Mouse (Mus musculus) heart, adult 9 months (tissue): Measurements from ENCODE around the gene Angptl7.

Source experiments
- DNase-seq, 2 experiments: peaks; one replicate each; pipeline ENCODE4 v3.0.0; 2022; ENCODE audit warnings: low spot score in 2 of 2

The Angptl7 gene

DNA sequence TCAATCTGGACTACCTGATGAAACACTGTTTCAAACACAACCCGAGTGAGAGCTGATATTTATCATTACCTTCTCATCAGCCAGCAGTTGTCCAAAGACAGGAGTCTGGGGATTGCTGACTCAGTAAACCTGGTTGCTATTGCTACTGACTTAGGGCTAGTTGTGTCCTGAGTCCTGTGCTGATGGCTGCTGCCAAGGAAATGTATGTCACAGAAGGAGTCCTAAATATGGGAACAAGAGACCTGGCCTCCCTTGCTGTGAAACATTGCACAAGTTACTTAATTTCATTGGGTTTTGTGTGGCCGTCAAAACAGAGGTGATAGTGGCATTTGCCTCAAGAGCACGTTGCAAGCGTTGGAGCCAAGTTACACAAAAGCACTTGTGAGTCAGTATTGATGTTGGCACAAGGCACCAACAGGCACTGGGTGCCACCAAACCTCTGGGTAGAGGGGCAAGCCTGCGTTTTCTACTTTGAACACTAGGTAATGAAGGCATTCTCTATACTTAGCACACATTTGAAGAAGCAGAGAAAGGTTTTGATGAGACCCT lies 44.7 kb downstream of the Angptl7 start:
- DNase-seq: no peak

DNA sequence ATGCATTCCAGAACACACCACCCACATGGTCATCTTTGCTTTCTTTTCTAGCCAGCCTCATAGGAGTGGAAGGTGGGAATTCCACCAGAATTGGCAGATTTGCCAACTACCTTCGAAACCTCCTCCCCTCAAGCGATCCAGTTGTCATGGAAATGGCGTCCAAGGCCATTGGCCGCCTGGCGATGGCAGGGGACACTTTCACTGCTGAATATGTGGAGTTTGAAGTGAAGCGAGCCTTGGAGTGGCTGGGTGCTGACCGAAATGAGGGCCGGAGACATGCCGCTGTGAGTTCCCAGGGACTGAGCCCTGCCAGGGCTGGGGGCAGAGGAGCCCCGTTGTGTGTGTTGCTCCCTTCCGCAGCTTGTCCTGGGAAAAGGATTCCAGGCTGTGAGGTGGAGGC lies 46.6 kb downstream of the Angptl7 start:
- no peak for DNase-seq

DNA sequence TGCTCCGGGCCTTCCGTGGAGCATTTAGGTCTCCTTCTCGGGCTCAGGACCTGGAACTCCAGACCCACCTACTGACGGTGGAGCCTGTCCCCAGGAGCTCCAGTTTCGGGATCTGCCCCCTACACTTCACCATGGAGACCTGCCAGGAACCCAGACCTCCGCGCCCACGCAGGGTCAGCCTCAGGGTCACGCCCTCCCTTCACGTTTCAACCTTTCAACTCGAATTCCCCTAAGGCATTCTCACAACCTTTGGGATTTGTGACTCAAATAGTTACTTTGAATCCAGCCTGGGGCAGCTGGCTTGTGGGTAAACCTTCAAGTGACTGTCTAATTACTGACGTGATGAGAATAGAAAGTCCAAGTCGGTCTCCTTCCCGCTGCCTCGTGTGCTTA lies 51.4 kb downstream of the Angptl7 start:
- peak in 1 of 2 experiments; percentile 38 for DNase-seq

DNA sequence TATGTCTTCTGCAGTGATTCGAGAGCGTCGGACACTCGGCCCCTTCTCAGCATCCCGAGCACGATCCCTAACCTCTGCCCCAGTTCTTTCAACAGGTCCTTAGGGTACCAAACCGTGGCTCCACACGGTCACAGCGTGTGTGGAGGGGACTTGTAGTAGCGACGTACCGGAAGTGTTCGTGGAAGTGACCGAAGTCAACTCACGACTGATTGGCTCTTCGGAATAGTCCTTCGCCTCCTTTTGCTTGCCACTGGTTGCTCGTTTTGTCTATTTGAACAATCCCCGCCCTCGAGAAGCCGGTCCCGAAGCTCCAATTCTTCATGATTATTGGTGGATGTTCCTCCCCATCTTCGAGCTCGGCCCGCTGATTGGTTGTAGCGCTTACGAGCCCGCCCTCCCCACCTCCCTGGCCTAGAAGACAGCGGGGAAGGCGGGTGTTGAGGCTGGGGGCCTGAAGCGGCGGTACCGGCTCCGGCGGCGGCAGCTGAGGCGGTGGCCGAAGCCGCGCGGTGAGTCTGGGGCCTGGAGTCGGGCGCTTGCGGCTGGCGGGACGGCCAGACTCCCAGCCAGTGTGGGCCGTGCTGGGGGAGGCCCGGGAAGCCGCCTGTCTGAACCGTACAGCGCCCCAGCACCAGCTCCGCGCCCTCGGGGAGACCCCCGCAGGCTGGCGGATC lies 51.9 kb downstream of the Angptl7 start, which contains the start of gene Mtor:
Gene Mtor, plus strand, starts transcription at position 433 of the 674 bp plus-strand sequence.
- peak; percentile 98 to 99 for DNase-seq
